Mouse (Mus musculus): ENCODE data around the gene Ifi35. TPM values are rescaled to one million over a fixed set of nuclear protein-coding genes. Genes with fewer than 3 reads are reported as not detected.

The Ifi35 gene
- polyA plus RNA-seq, 1 experiment from 2014 or later, result 2.4 TPM

GRCm38 (mm10) chr11:101506269-101506780, 58.1 kb downstream of the Ifi35 start:
- DNase-seq (ENCODE audit: low spot score), result no peak
- Histone ChIP-seq H3K4me2 (ENCODE audit: low read depth) (no peak overlapping the region), H3K36me3 (ENCODE audit: control insufficient read depth, insufficient read depth, low read length) (peaks cover 3% of the 10 kb centered on the region; the same call in 1 of the 2 replicates), H3K9me3 (ENCODE audit: control insufficient read depth, low read length) (no peaks in the 10 kb centered on the region), H3K27ac (ENCODE audit: low read depth, low read length) (no peak overlapping the region), H3K4me3 (ENCODE audit: low read depth, low read length) (no peak overlapping the region), H3K27me3 (ENCODE audit: control insufficient read depth, insufficient read depth, low read length) (no peaks in the 10 kb centered on the region), H3K4me1 (ENCODE audit: control insufficient read depth, insufficient read depth, low read length) (no peaks in the 10 kb centered on the region), H3K9ac (ENCODE audit: low read length) (no peak overlapping the region)
- ATAC-seq (ENCODE audit: insufficient read depth, low FRiP score, low TSS enrichment), result no peak
- WGBS, result 88% methylated on average over 5 of the region's 5 CpGs

DNA sequence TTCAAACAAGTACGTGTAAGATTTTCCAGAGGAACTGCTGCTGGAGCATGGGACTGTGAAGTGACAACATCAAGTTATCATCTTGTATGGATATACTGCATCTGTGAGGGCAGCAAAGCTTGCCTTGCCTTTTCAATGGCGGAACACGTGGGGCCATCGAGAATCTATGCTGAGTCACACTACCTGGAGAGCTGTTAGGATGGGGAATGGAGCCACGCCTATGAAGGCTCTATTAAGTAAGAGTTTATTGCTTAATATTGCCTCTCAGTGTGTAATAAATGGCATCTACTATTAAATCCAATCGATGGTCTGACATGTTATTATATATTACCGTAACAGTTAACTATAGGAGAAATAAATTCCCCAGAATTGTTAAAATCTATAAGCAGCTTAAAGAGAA, 58.9 kb downstream of the Ifi35 start:
- WGBS, result 95% methylated on average over 7 of the region's 7 CpGs
- peaks cover 3% of the 10 kb centered on the region; the same call in 1 of the 2 replicates for H3K36me3 ChIP-seq (ENCODE audit: control insufficient read depth, insufficient read depth, low read length)
- H3K4me3 ChIP-seq (ENCODE audit: low read depth, low read length), result no peak overlapping the region
- H3K27ac ChIP-seq (ENCODE audit: low read depth, low read length), result no peak overlapping the region
- no peak overlapping the region for H3K9ac ChIP-seq (ENCODE audit: low read length)
- no peaks in the 10 kb centered on the region for H3K27me3 ChIP-seq (ENCODE audit: control insufficient read depth, insufficient read depth, low read length)
- DNase-seq (ENCODE audit: low spot score) (no peak), ATAC-seq (ENCODE audit: insufficient read depth, low FRiP score, low TSS enrichment) (no peak)
- no peaks in the 10 kb centered on the region for H3K4me1 ChIP-seq (ENCODE audit: control insufficient read depth, insufficient read depth, low read length)
- no peak overlapping the region for H3K4me2 ChIP-seq (ENCODE audit: low read depth)
- H3K9me3 ChIP-seq (ENCODE audit: control insufficient read depth, low read length), result no peaks in the 10 kb centered on the region

Small RNAs within 50 kb of the gene (microRNA-seq; reads per million reads assigned to microRNA genes)
- not detected for gene Mir6929

Other genes with a start within 250 kb of the Ifi35 start
- 11.2 and 12.4 TPM in 2 replicates for gene Ezh1, start 221.9 kb upstream of the Ifi35 start, polyA plus RNA-seq (2014; fragmentation: Nextera tagmentation; extraction: Ambion mirVana)
- gene Ramp2, start 202.4 kb upstream of the Ifi35 start, polyA plus RNA-seq (2014; fragmentation: Nextera tagmentation; extraction: Ambion mirVana), result 72.6 and 73.3 TPM in 2 replicates
- 124 and 126 TPM in 2 replicates for gene Vps25, start 194.7 kb upstream of the Ifi35 start, polyA plus RNA-seq (2014; fragmentation: Nextera tagmentation; extraction: Ambion mirVana)
- gene Wnk4, start 187.8 kb upstream of the Ifi35 start, polyA plus RNA-seq (2014; fragmentation: Nextera tagmentation; extraction: Ambion mirVana), result 6.4 and 7.6 TPM in 2 replicates
- gene Cntd1, start 169.4 kb upstream of the Ifi35 start, polyA plus RNA-seq (2014; fragmentation: Nextera tagmentation; extraction: Ambion mirVana), result 1.6 and 2.5 TPM in 2 replicates
- gene Coa3, start 169.3 kb upstream of the Ifi35 start, polyA plus RNA-seq (2014; fragmentation: Nextera tagmentation; extraction: Ambion mirVana), result 190 and 196 TPM in 2 replicates
- gene Becn1, start 146.1 kb upstream of the Ifi35 start, polyA plus RNA-seq (2014; fragmentation: Nextera tagmentation; extraction: Ambion mirVana), result 174 and 177 TPM in 2 replicates
- 154 and 157 TPM in 2 replicates for gene Psme3, start 132.2 kb upstream of the Ifi35 start, polyA plus RNA-seq (2014; fragmentation: Nextera tagmentation; extraction: Ambion mirVana)
- gene Aoc2, start 123.3 kb upstream of the Ifi35 start, polyA plus RNA-seq (2014; fragmentation: Nextera tagmentation; extraction: Ambion mirVana), result 1.4 and 1.8 TPM in 2 replicates
- not detected in 2 replicates for gene Aoc3, start 117.8 kb upstream of the Ifi35 start, polyA plus RNA-seq (2014; fragmentation: Nextera tagmentation; extraction: Ambion mirVana)
- not detected in 2 replicates for gene G6pc, start 80.8 kb upstream of the Ifi35 start, polyA plus RNA-seq (2014; fragmentation: Nextera tagmentation; extraction: Ambion mirVana)
- 87.8 and 92.8 TPM in 2 replicates for gene Aarsd1, start 30.8 kb upstream of the Ifi35 start, polyA plus RNA-seq (2014; fragmentation: Nextera tagmentation; extraction: Ambion mirVana)
- 9.9 and 12.5 TPM in 2 replicates for gene Gm27029, start 23.6 kb upstream of the Ifi35 start, polyA plus RNA-seq (2014; fragmentation: Nextera tagmentation; extraction: Ambion mirVana)
- 18.0 and 18.6 TPM in 2 replicates for gene Rundc1, start 23.3 kb upstream of the Ifi35 start, polyA plus RNA-seq (2014; fragmentation: Nextera tagmentation; extraction: Ambion mirVana)
- 6.9 and 7.1 TPM in 2 replicates for gene Ptges3l, start 23.1 kb upstream of the Ifi35 start, polyA plus RNA-seq (2014; fragmentation: Nextera tagmentation; extraction: Ambion mirVana)
- 389 and 414 TPM in 2 replicates for gene Rpl27, start 6.1 kb upstream of the Ifi35 start, polyA plus RNA-seq (2014; fragmentation: Nextera tagmentation; extraction: Ambion mirVana)
- gene Rnd2, start 16.6 kb downstream of the Ifi35 start, polyA plus RNA-seq (2014; fragmentation: Nextera tagmentation; extraction: Ambion mirVana), result 43.9 and 49.0 TPM in 2 replicates
- gene Vat1, start 17.8 kb downstream of the Ifi35 start, polyA plus RNA-seq (2014; fragmentation: Nextera tagmentation; extraction: Ambion mirVana), result 52.3 and 55.8 TPM in 2 replicates
- gene Brca1, start 103.5 kb downstream of the Ifi35 start, polyA plus RNA-seq (2014; fragmentation: Nextera tagmentation; extraction: Ambion mirVana), result 20.3 and 20.4 TPM in 2 replicates
- gene Nbr1, start 103.7 kb downstream of the Ifi35 start, polyA plus RNA-seq (2014; fragmentation: Nextera tagmentation; extraction: Ambion mirVana), result 89.0 and 99.1 TPM in 2 replicates
- gene Tmem106a, start 133.8 kb downstream of the Ifi35 start, polyA plus RNA-seq (2014; fragmentation: Nextera tagmentation; extraction: Ambion mirVana), result 1.6 and 2.5 TPM in 2 replicates
- gene Gm11634, start 150.8 kb downstream of the Ifi35 start, polyA plus RNA-seq (2014; fragmentation: Nextera tagmentation; extraction: Ambion mirVana), result not detected in 2 replicates
- gene Rdm1, start 178.8 kb downstream of the Ifi35 start, polyA plus RNA-seq (2014; fragmentation: Nextera tagmentation; extraction: Ambion mirVana), result 24.1 and 30.7 TPM in 2 replicates
- gene Arl4d, start 217.1 kb downstream of the Ifi35 start, polyA plus RNA-seq (2014; fragmentation: Nextera tagmentation; extraction: Ambion mirVana), result 23.9 and 29.5 TPM in 2 replicates

All from neural tube, embryonic 11.5 days (tissue).